Mouse (Mus musculus) ES-E14 (cell line): ENCODE results near the gene Gsap.

Experiments used
- CHD2 ChIP-seq: IDR thresholded peaks from 2 replicates; pipeline ENCODE4 v1.6.1; 2014; ENCODE audit warnings: mild to moderate bottlenecking, low read depth, low read length, inconsistent platforms
- HCFC1 ChIP-seq: IDR thresholded peaks from 2 replicates; pipeline ENCODE4 v1.6.1; 2012; ENCODE audit warnings: low read length, inconsistent platforms, borderline replicate concordance; ENCODE audit not compliant: insufficient read depth
- ZNF384 ChIP-seq: IDR thresholded peaks from 2 replicates; pipeline ENCODE4 v1.6.1; 2012; ENCODE audit warnings: low read depth, low read length, inconsistent platforms

- TF ChIP-seq HCFC1 (no peak), ZNF384 (no peak), CHD2 (no peak)
Measured at GRCm38 (mm10) chr5:21141626-21142025, 44.4 kb upstream of the Gsap start.
